Mouse (Mus musculus) megakaryocyte-erythroid progenitor cell, adult 5-6 weeks (primary cell): ENCODE measurements around the gene 2610042L04Rik. TPM values are rescaled to one million over a fixed set of nuclear protein-coding genes. Genes with fewer than 3 reads are reported as not detected.
"Not testable (repeated sequence)": the region's sequence is repeated elsewhere in the genome, so short reads cannot be mapped to it uniquely, and the experiment has no call there.

Experiments used
- ATAC-seq: replicated peaks from 2 replicates; pipeline ENCODE4 v1.8.0; 2016; ENCODE audit warnings: mild to moderate bottlenecking, inconsistent platforms; ENCODE audit not compliant: severe bottlenecking, poor library complexity, low FRiP score, low TSS enrichment
- total RNA-seq, 2 experiments: library from RNA; stranded (forward) in 1 of 2; stranded (reverse) in 1 of 2; fragments of 200-1000, 215-1000 nt in 1 of 2; fragments of >200 nt in 1 of 2; fragmentation: Nextera tagmentation in 1 of 2; gene quantifications; 2 replicates each; pipeline ENCODE4 v1.2.3; 2014 to 2017

Gene 2610042L04Rik
- total RNA-seq (2014; fragmentation: Nextera tagmentation) (not detected in 2 replicates), total RNA-seq (2017) (not detected in 2 replicates)

- ATAC-seq, result not testable (repeated sequence)
These were observed at the start of gene 2610042L04Rik for GRCm38 (mm10) chr14:4334476-4335080. Gene 2610042L04Rik, plus strand, starts transcription at chr14:4334763.

DNA sequence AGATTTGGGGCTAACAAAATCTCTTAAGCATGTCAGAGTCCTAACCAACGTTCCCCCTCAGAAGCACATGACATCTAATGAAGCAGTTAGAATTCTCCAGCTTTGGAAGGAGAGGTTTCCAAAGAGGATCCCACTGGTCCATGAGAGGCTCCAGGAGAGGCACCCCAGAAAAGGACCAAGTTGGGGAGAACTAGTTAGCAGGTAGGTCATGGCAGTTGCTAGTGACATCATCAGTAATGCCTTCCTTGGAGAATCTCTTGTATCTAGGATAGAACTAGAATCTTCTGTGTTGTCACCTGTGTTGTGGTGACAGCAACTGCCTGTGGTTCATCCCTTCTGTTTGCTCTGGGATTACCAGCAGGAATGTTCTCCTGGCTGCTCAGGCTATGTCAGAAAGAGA, 17.6 kb upstream of the 2610042L04Rik start, which contains the start of gene Gm3149:
Gene Gm3149 (plus strand): TSS at position 301 of the 400 bp plus-strand sequence.
- not testable (repeated sequence) for ATAC-seq

GRCm38 (mm10) chr14:4335506-4335905, 943 bp downstream of the 2610042L04Rik start:
- ATAC-seq, result not testable (repeated sequence)

DNA sequence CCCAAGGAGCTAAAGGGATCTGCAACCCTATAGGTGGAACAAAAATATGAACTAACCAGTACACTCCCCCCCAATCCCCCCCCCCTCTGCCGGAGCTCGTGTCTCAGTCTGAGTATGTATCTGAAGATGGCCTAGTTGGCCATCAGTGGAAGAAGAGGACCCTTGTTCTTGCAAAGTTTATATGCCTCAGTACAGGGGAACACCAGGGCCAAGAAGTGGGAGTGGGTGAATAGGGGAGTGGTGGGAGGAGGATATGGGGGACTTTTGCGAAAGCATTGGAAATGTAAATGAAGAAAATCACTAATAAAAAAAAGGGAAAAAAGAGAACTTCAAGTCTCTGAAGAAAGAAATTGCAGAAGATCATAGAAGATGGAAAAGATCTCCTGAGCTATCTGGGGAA, 34.4 kb downstream of the 2610042L04Rik start:
- ATAC-seq, result not testable (repeated sequence)

- ATAC-seq, result not testable (repeated sequence)
These were observed 35.1 kb downstream of the 2610042L04Rik start for GRCm38 (mm10) chr14:4369691-4370090.

GRCm38 (mm10) chr14:4377871-4378270, 43.3 kb downstream of the 2610042L04Rik start:
- not testable (repeated sequence) for ATAC-seq

DNA sequence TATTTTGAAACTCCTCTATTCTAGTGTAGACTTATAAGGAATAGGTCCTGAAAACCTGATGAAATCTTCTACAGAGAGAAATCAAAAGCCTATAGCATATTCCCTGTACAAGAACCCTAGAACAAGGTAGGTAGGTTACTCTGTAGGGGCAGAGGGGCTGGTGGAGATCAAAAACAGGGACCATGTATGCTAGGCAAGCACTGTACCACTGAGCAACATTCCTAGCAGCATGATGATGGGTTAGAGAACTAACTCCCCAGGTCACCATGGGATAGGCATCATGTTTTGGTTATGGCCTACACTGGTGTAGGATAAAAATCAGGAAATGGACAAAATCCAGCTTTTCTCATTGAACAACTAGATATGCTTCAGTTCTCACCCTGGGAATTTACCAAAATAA, 51.0 kb downstream of the 2610042L04Rik start:
- ATAC-seq, result not testable (repeated sequence)

DNA sequence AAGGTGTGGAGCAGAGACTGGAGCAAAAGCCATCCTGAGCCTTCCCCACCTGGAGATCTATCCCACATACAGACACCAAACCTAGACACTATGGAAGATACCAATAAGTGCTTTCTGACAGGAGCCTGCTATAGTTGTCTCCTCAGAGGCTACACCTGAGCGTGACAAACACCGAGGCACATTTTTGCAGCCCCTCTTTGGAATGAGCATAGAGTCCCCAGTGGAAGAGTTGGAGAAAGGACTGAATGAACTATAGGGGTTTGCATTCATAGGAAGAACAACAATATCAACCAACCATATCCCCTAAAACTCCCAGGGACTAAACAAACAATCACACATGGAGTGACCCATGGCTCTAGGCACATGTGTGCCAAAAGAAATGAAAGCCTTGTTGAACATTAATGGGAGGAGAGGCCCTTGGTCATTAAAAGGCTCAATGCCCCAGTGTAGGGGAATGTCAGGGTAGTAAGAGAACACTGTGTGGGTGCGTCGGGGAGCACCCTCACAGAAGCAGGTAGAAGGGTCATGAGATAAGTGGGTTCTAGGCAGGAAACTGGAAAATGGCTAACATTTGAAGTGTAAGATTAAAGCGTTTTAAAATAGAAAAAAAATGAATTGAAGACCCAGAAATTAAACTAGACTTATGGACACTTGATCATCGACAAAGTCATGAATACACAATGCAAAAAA, 58.4 kb downstream of the 2610042L04Rik start:
- not testable (repeated sequence) for ATAC-seq

DNA sequence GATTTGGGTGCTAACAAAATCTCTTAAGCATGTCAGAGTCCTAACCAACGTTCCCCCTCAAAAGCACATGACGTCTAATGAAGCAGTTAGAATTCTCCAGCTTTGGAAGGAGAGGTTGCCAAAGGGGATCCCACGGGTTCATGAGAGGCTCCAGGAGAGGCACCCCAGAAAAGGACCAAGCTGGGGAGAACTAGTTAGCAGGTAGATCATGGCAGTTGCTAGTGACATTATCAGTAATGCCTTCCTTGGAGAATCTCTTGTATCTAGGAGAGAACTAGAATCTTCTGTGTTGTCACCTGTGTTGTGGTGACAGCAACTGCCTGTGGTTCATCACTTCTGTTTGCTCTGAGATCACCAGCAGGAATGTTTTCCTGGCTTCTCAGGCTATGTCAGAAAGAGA, 62.7 kb downstream of the 2610042L04Rik start, which contains the start of gene Gm3159:
Gene Gm3159 (plus strand): TSS at position 301 of the 400 bp plus-strand sequence.
- ATAC-seq, result not testable (repeated sequence)

DNA sequence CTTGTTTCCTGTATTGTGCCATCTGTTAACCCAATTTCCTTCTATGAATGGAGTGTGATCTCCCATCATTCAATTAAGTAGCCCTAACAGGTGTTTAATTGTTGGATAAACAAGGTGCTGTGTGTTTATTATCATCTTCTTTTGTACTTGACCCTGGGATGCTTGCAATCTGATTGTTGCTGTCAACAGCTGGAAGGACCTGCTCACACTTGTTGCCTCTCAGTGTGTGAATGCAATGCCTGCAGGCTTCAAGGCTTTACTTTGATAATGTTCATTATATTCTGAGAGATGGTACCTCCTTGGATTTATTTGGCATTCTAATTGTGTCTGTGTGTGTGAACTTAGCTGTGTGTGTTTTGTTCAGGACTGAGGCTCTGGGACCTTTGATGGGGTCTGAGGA, 64.1 kb downstream of the 2610042L04Rik start:
- not testable (repeated sequence) for ATAC-seq

DNA sequence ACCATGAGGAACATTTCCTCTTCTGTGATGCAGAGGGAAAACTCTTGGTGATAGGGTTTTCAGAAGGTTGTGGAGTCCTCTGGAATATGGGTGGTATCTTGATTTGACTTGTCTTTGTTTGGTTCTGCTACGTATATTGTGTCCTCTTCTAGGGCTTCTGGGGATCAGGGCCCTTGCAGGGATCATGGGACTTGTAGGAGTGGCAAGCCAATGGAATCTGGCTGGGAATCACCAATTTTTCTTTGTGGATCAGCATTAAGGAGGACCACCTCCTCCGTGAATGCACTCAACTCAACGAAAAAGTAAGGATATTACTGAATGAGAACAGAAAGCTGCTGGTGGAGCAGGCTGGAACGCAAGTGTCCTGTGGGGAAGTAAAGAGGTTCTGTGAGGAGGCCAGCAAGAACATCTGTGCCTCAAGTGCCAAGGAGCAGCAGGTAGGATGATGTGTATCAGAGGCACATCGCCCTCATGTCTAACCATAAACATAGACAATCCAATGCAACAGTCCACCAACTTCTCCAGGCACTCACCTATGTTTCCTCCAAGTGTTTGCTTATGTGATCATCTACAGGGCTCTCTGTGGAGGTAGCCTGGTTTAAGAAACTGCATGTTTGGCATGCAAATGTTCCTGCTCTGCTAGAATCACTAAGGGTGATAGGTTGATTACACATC, 65.7 kb downstream of the 2610042L04Rik start:
- not testable (repeated sequence) for ATAC-seq

GRCm38 (mm10) chr14:4401245-4401644, 66.7 kb downstream of the 2610042L04Rik start:
- not testable (repeated sequence) for ATAC-seq

DNA sequence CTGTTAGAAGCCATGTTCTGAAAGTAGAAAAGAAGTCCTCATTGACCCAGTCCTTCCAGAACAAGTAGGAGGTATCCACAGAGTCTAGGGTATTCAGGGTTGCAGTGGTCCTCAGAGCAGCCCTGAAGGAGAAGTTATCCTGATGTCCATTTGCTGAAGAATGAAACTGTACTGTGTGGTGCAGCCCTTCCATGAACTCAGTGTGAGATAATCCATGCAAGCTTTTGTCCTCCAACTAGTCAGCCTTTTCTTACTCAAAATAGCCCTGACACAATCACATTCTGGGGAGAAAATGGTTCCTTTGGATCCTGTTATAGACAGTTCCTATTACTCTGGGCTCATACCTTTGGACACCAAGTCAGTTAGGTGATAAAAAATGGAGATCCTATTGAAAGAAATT, 69.3 kb downstream of the 2610042L04Rik start:
- ATAC-seq, result not testable (repeated sequence)

Other genes with a start within 250 kb of the 2610042L04Rik start
- gene Gm8108, start 224.2 kb upstream of the 2610042L04Rik start, total RNA-seq (2014; fragmentation: Nextera tagmentation), result not detected in 2 replicates
- gene Gm8108, start 224.2 kb upstream of the 2610042L04Rik start, total RNA-seq (2017), result not detected in 2 replicates
- not detected in 2 replicates for gene Gm3127, start 169.7 kb upstream of the 2610042L04Rik start, total RNA-seq (2014; fragmentation: Nextera tagmentation)
- not detected in 2 replicates for gene Gm3127, start 169.7 kb upstream of the 2610042L04Rik start, total RNA-seq (2017)
- gene Gm2974, start 152.2 kb upstream of the 2610042L04Rik start, total RNA-seq (2014; fragmentation: Nextera tagmentation), result not detected in 2 replicates
- not detected in 2 replicates for gene Gm2974, start 152.2 kb upstream of the 2610042L04Rik start, total RNA-seq (2017)
- gene Gm3138, start 85.1 kb upstream of the 2610042L04Rik start, total RNA-seq (2014; fragmentation: Nextera tagmentation), result not detected in 2 replicates
- gene Gm3138, start 85.1 kb upstream of the 2610042L04Rik start, total RNA-seq (2017), result not detected in 2 replicates
- not detected in 2 replicates for gene Gm3149, start 17.5 kb upstream of the 2610042L04Rik start, total RNA-seq (2014; fragmentation: Nextera tagmentation)
- gene Gm3149, start 17.5 kb upstream of the 2610042L04Rik start, total RNA-seq (2017), result not detected in 2 replicates
- gene Gm3159, start 62.8 kb downstream of the 2610042L04Rik start, total RNA-seq (2014; fragmentation: Nextera tagmentation), result not detected in 2 replicates
- gene Gm3159, start 62.8 kb downstream of the 2610042L04Rik start, total RNA-seq (2017), result not detected in 2 replicates
- not detected in 2 replicates for gene Gm3164, start 80.7 kb downstream of the 2610042L04Rik start, total RNA-seq (2014; fragmentation: Nextera tagmentation)
- gene Gm3164, start 80.7 kb downstream of the 2610042L04Rik start, total RNA-seq (2017), result not detected in 2 replicates
- gene Gm3173, start 96.2 kb downstream of the 2610042L04Rik start, total RNA-seq (2014; fragmentation: Nextera tagmentation), result not detected in 2 replicates
- gene Gm3173, start 96.2 kb downstream of the 2610042L04Rik start, total RNA-seq (2017), result not detected in 2 replicates
- gene Gm3182, start 147.0 kb downstream of the 2610042L04Rik start, total RNA-seq (2014; fragmentation: Nextera tagmentation), result not detected in 2 replicates
- not detected in 2 replicates for gene Gm3182, start 147.0 kb downstream of the 2610042L04Rik start, total RNA-seq (2017)
- gene Gm3047, start 220.6 kb downstream of the 2610042L04Rik start, total RNA-seq (2014; fragmentation: Nextera tagmentation), result not detected in 2 replicates
- gene Gm3047, start 220.6 kb downstream of the 2610042L04Rik start, total RNA-seq (2017), result not detected in 2 replicates